Mouse (Mus musculus) right cerebral cortex, adult 2 months (tissue): ENCODE measurements around the gene Bace1.
A peak's percentile ranks its signal among the peaks of the same experiment; 100 is the strongest.

ENCODE experiments used
- DNase-seq, 2 experiments: peaks; one replicate each; pipeline ENCODE4 v3.0.0; 2021 to 2022; ENCODE audit warnings: low spot score in 2 of 2

The Bace1 gene

DNA sequence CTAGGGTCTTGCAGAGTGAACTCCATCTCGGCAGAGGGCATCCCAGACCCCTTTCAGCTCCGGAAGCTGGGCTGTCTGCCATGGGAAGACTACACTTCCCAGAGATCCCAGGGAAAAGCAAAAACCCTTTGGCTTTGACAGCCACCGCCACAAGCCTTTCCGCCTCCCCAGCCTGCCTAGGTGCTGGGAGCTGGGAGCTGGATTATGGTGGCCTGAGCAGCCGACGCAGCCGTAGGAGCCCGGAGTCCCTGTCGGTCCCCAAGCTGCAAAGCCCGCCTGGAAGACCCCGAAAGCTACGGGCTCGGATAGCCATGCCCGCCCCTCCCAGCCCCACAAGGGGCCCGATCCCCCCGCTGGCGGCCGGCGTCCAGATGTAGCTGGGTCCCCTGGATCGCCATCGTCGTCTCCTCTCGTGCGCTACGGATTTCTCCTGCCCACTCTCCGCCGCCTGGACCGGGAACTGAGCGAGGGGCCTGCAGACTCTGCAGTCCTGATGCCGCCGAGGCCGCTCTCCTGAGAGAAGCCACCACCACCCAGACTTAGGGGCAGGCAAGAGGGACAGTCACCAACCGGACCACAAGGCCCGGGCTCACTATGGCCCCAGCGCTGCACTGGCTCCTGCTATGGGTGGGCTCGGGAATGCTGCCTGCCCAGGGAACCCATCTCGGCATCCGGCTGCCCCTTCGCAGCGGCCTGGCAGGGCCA is at the start of gene Bace1:
Gene Bace1, plus strand, starts transcription at position 147 of the 705 bp plus-strand sequence.
- peak; percentile 87 to 88 for DNase-seq

GRCm38 (mm10) chr9:45791456-45792142 is 46.8 kb upstream of the Bace1 start:
- no peak for DNase-seq

GRCm38 (mm10) chr9:45792235-45792634 is 46.1 kb upstream of the Bace1 start:
- no peak for DNase-seq

DNA sequence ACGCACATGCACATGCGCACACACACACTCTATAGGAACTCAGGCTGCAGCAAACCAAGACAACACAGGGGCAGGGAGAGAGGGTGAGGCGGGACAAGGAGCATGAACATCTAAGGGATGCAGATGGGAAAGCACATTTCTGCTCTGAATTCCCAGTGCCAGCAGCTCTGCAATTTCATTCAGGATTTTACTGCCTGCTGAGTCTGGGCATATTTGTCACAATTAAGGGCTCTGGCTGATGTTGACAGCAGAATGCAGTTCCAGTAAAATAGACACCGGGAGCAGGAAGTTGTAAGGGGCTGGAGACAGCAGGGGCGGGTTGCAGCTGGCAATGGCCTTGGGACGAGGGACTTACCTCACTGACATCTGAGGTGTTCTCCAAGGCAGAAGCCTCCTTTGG is 44.7 kb upstream of the Bace1 start:
- DNase-seq: no peak

DNA sequence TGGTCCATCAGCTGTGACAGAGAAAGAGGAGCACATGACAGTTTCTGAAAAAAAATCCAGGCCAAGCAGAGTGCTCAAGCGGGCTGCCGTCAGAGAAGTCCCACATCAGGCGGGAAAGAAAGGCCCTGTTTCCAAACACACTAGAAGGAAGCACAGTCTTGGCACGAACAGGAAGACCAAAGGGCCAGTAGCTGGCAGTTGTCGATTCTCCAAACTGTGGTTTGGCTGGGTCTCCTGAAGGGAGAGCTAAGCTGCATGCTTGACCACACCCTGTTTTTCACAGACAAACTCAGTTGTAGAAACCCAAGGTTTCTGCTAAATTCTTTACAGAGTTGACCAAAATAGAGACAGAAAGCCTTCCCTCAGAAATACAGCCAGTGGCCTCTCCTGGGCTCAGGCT is 42.7 kb upstream of the Bace1 start:
- DNase-seq: no peak

DNA sequence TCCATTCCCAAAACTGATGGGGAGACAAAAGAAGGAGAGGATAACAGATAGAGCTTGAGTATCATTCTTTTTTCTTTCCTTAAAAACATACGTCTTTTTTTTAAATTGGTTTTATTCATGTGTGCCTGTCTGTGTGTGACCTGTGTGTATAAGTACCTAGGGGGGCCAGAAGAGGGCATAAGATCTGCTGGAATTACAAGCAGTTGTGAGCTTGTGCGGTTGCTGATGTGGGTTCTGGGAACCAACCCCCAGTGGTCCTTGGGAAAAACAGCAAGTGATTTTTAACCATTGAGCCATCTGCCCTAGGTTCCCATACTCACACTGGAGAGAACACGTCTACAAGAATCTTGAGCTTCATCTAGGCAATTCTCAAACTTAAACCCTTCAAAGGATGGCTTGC is 41.1 kb upstream of the Bace1 start:
- no peak for DNase-seq

GRCm38 (mm10) chr9:45798467-45799164 is 39.8 kb upstream of the Bace1 start:
- peak; percentile 13 to 18 for DNase-seq

GRCm38 (mm10) chr9:45799402-45799801 is 39.0 kb upstream of the Bace1 start:
- DNase-seq: peak; percentile 5 to 11

DNA sequence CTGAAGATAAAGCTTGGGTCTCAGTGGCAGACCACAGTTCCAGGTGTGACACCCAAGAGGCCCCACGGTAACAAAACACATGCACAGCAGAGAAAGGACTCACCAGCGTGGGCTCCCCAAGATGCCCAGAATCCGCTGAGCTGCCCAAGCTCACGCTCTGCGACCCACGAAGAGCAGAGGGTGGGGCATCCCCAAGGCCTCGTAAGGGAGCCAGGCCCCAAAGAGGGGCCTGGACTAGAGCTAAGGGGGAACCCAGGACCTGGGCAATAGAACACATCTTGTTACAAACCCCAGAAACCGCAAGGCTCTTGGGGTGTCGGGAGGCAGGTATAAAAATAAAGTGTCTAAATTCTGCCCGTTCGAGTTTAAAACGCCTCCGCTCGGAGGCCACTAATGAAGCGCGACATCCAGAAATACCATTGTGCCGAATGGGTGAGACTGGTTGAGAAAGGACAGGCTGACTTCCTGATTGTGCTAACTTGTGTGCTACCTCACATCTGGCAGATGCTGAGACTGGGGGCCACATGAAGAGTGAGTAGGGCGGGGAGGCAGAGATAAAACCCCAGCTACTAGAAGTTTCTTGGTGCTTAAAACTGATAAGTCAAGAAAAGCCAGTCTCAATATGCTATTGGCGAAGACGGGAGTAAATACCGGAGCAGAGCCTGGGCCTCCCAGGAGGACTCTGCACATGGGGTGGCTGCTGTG is 35.2 kb upstream of the Bace1 start:
- peak in 1 of 2 experiments; percentile 10 for DNase-seq

- DNase-seq: no peak
Measured at GRCm38 (mm10) chr9:45806847-45807246, 31.5 kb upstream of the Bace1 start.

DNA sequence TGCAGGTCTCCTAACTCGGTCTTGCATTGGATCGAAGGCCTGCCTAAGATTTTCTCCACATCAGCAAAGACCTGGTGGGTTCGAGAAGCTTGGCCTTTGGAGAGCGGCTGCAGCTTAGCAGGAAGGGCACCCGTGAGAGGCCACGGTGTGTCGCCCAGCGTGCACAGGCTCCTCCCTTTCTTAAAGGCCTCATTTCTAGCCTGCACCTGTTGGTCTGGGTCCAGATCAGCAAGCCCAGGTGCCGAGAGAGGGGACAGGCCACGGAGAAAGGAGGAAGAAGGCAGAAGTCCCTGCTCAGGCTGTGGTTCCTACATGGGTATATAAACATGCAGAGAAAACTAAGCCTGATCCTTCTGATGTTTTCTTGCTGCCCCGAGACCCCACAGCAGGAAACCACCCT is 31.0 kb upstream of the Bace1 start:
- no peak for DNase-seq

- DNase-seq: no peak
Measured at GRCm38 (mm10) chr9:45807761-45808160, 30.6 kb upstream of the Bace1 start.

DNA sequence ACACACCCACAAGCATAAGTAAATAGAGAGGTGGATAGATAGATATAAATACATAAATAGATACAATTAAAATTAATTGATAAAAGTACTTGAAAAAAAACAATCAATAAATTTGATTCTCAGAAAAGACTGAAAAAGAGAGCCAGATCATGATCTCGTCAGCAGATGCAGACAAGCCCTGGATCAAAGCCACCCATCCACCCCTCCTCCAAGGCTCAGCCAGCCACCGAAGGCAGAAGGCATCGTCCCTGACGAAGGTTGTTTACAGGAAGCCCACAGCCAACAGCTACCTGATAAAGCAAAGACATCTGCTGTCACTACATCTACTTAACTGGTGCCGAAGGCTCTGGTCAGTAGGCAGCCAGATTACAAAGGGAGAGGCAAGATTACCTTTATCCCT is 26.4 kb upstream of the Bace1 start:
- no peak for DNase-seq

DNA sequence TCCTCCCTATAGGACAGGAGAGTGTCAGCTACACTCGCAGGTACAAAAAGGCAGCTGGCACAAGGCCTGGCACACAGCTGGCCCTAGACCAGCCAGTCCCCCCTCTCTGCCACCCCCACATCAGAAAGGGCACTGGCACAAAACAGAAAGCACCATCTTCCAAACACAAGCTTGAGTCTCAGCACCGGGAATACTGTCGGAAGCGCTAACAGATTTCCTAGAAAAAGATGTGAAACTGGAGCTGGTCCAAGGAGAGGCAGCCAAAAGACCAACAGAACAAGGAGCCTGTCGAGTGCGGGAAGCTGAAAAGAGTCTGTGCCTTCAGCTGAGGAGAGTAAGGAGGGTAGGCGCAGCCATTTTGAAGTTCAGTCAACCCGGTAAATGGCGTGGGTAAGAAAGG is 23.3 kb upstream of the Bace1 start:
- DNase-seq: peak; percentile 46 to 48

DNA sequence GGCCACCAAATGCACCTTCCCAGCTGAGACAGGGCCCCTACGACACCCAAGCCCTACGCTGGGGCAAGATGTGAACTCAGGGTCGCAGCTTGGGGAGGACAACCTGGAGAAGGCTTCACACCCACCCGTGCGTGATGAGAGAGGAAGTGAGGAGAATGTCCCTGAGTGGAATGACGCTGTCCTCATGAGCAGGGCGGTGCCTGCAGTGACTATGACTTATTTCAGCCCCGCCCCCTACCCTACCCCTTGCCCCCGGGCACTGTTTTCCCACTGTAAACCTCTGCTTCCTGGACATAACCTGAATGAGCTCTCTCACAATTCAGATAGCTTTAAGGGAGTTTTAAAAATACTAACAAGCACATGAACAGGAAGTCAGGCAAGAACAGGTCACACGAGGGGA is 22.9 kb upstream of the Bace1 start:
- no peak for DNase-seq

- DNase-seq: no peak
Measured at GRCm38 (mm10) chr9:45818406-45819011, 19.9 kb upstream of the Bace1 start.

GRCm38 (mm10) chr9:45827663-45828290 is 10.6 kb upstream of the Bace1 start:
- DNase-seq: peak; percentile 23 to 25

DNA sequence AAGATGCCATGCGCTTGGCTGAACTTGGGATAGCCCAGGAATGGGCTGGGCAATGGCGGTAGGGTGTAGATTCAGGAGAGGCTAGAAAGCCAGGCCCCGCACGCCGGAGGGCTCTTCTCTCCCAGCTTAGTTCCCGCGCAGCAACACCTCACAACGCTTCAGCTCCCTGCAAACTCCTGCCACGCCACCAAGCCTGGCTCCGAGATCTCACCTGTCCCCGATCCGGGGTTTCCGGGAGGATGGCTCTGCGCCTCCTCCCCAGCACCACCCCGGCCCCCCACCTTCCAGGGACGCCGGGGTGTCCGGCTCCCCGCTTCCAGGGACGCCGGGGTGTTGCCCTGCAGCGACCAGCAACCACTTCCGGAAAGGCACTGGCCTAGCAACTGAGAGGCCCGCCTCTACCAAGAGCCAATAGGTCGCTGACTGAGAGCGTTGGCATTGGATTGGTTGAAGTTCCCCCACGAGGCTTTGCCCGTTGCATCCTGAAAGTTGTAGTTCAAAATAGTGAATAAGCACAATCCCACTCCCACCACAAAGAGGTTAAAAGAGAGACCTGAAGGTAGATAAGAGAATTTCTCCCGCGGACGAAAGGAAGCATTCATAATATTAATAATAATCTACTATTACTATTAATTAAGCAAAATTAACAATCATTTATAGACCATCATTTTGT is 10.0 kb upstream of the Bace1 start, which contains the start of gene Cep164:
Gene Cep164, minus strand, starts transcription at position 401 of the 673 bp plus-strand sequence.
- peak; percentile 87 to 89 for DNase-seq

GRCm38 (mm10) chr9:45829107-45829506 is 9.3 kb upstream of the Bace1 start:
- DNase-seq: peak; percentile 67 to 68

- no peak for DNase-seq
Measured at GRCm38 (mm10) chr9:45832898-45833297, 5.5 kb upstream of the Bace1 start.

- DNase-seq: no peak
Measured at GRCm38 (mm10) chr9:45833461-45833860, 4.9 kb upstream of the Bace1 start.
